Mouse (Mus musculus): Measurements from ENCODE around the gene Farsb. TPM values are rescaled to one million over a fixed set of nuclear protein-coding genes. Genes with fewer than 3 reads are reported as not detected.
"Not testable (repeated sequence)": the region's sequence is repeated elsewhere in the genome, so short reads cannot be mapped to it uniquely, and the experiment has no call there.

Gene Farsb
- polyA plus RNA-seq, 1 experiment from 2014 or later: 89.4 TPM

DNA sequence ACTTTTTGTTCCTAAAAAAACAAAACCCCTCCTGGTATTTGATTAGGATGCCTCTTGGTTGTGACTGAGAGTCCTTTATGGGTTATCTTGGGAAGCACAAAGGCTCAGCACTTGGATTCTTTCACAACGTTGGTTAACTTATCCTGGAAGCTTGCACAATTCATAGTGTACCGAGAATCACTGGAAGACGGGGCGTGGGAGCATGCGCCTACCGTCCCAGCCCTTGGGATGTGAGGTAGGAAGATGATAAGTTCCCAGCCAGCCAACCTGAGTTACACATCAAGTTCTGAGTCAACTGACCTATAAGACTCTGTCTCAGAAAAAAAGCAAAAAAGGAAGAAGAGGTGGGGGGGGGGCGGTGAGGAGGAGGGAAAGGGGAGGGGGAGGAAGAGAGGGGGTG is 30.2 kb upstream of the Farsb start:
- no peaks in the 10 kb centered on the region for H3K4me1 ChIP-seq (replicated peaks)
- no peaks in the 10 kb centered on the region for H3K9me3 ChIP-seq (replicated peaks)
- no peaks in the 10 kb centered on the region for H3K36me3 ChIP-seq
- 82% methylated on average over 7 of the region's 7 CpGs for WGBS
- no peak overlapping the region for H3K4me3 ChIP-seq
- no peaks in the 10 kb centered on the region for H3K27me3 ChIP-seq
- no peak overlapping the region for H3K9ac ChIP-seq
- no peak overlapping the region for H3K4me2 ChIP-seq
- ATAC-seq (replicated peaks; ENCODE audit: insufficient number of reproducible peaks, insufficient read depth, low FRiP score, low read depth): no peak
- H3K27ac ChIP-seq: no peak overlapping the region

DNA sequence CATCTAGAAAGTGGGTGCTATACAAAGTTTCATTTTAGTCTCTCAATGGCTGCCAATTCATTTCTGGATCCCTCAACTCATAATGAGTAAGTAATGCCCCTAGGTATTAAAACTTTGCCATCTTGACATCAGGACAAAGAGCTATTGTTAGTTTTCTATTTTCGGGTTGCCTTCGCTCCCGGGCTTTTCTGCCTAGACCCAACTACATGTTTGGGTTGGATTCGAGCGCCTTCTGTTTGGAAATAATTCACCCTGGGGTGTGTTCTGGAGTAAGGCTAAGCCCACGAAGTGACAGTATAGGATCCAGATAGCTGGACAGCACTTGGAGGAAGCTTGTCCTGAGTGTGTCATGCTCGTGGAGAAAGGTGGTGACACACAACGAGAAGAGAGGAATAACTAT is 24.1 kb upstream of the Farsb start:
- WGBS: 69% methylated on average over 8 of the region's 8 CpGs
- H3K9ac ChIP-seq: no peak overlapping the region
- no peak for ATAC-seq (replicated peaks; ENCODE audit: insufficient number of reproducible peaks, insufficient read depth, low FRiP score, low read depth)
- H3K4me3 ChIP-seq: no peak overlapping the region
- no peak overlapping the region for H3K4me2 ChIP-seq
- H3K27me3 ChIP-seq: peaks cover 23% of the 10 kb centered on the region
- H3K9me3 ChIP-seq (replicated peaks): no peaks in the 10 kb centered on the region
- no peaks in the 10 kb centered on the region for H3K36me3 ChIP-seq
- peaks cover 5% of the 10 kb centered on the region for H3K4me1 ChIP-seq (replicated peaks)
- no peak overlapping the region for H3K27ac ChIP-seq

- Histone ChIP-seq H3K4me2 (peak within 1 kb of the TSS; percentile 67), H3K9me3 (replicated peaks) (no peaks in the 10 kb centered on the region), H3K4me1 (replicated peaks) (peaks cover 5% of the 10 kb centered on the region), H3K27ac (no peak within 1 kb of the TSS), H3K36me3 (no peaks in the 10 kb centered on the region), H3K9ac (no peak within 1 kb of the TSS), H3K27me3 (peaks cover 23% of the 10 kb centered on the region), H3K4me3 (peak within 1 kb of the TSS; percentile 39)
- ATAC-seq (replicated peaks; ENCODE audit: insufficient number of reproducible peaks, insufficient read depth, low FRiP score, low read depth): 0 out of 2 replicates have a peak, but pooled peaks have one; percentile 43
- 2% methylated on average over 25 of the region's 25 CpGs for WGBS
These were observed 23.0 kb upstream of the Farsb start, which contains the start of gene BC035947 for GRCm38 (mm10) chr1:78511621-78512160. Gene BC035947 (minus strand): TSS chr1:78512158.

- Histone ChIP-seq H3K9ac (no peak within 1 kb of the TSS), H3K4me1 (replicated peaks) (peaks cover 5% of the 10 kb centered on the region), H3K36me3 (no peaks in the 10 kb centered on the region), H3K9me3 (replicated peaks) (no peaks in the 10 kb centered on the region), H3K27me3 (peaks cover 23% of the 10 kb centered on the region), H3K4me3 (peak within 1 kb of the TSS; percentile 39), H3K4me2 (peak within 1 kb of the TSS; percentile 67), H3K27ac (no peak within 1 kb of the TSS)
- ATAC-seq (replicated peaks; ENCODE audit: insufficient number of reproducible peaks, insufficient read depth, low FRiP score, low read depth): no peak
- 57% methylated on average over 5 of the region's 5 CpGs for WGBS
These were observed 22.2 kb upstream of the Farsb start, which contains the start of gene Mogat1 for GRCm38 (mm10) chr1:78510862-78511261. Gene Mogat1 (plus strand): TSS chr1:78510991.

GRCm38 (mm10) chr1:78507137-78507536 is 18.4 kb upstream of the Farsb start:
- WGBS: 33% methylated on average over 1 of the region's 1 CpGs
- Histone ChIP-seq H3K36me3 (no peaks in the 10 kb centered on the region), H3K27me3 (peaks cover 23% of the 10 kb centered on the region), H3K4me2 (no peak overlapping the region), H3K9me3 (replicated peaks) (no peaks in the 10 kb centered on the region), H3K9ac (no peak overlapping the region), H3K4me3 (no peak overlapping the region), H3K27ac (no peak overlapping the region), H3K4me1 (replicated peaks) (peaks cover 5% of the 10 kb centered on the region)
- ATAC-seq (replicated peaks; ENCODE audit: insufficient number of reproducible peaks, insufficient read depth, low FRiP score, low read depth): no peak

- Histone ChIP-seq H3K27ac (no peak overlapping the region), H3K4me2 (no peak overlapping the region), H3K36me3 (no peaks in the 10 kb centered on the region), H3K9me3 (replicated peaks) (no peaks in the 10 kb centered on the region), H3K9ac (no peak overlapping the region), H3K27me3 (no peaks in the 10 kb centered on the region), H3K4me1 (replicated peaks) (no peaks in the 10 kb centered on the region), H3K4me3 (no peak overlapping the region)
- ATAC-seq (replicated peaks; ENCODE audit: insufficient number of reproducible peaks, insufficient read depth, low FRiP score, low read depth): no peak
- 83% methylated on average over 6 of the region's 6 CpGs for WGBS
These were observed 13.8 kb upstream of the Farsb start for GRCm38 (mm10) chr1:78502527-78502926.

- H3K4me3 ChIP-seq; H3K36me3 ChIP-seq; H3K27ac ChIP-seq; H3K27me3 ChIP-seq; H3K4me2 ChIP-seq; H3K4me1 ChIP-seq (replicated peaks); H3K9me3 ChIP-seq (replicated peaks); ATAC-seq (replicated peaks; ENCODE audit: insufficient number of reproducible peaks, insufficient read depth, low FRiP score, low read depth); H3K9ac ChIP-seq: not testable (repeated sequence)
- 87% methylated on average over 12 of the region's 12 CpGs for WGBS
These were observed 13.2 kb upstream of the Farsb start for GRCm38 (mm10) chr1:78501856-78502255.

- 83% methylated on average over 16 of the region's 16 CpGs for WGBS
- H3K9me3 ChIP-seq (replicated peaks): no peaks in the 10 kb centered on the region
- no peaks in the 10 kb centered on the region for H3K4me1 ChIP-seq (replicated peaks)
These were observed 12.3 kb upstream of the Farsb start for GRCm38 (mm10) chr1:78501036-78501435.

DNA sequence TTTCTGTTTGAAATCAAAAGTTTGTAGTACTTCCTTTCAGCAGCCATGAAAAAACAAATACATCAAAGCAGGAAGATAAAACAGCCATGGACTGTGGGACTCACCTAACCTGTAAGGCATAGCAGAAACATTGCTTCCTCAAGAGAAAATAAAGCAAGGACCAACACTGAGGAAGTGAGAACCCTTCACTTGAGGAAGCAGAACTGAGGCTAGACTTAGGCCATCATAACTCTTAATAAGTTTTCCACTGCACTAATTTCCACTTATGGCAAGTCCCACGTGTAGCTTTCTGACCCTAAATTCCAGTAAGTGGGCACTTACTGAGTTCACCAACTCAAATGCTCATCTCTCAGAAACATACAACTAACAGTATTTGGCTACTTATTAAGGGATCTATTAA is 1.4 kb upstream of the Farsb start:
- H3K4me2 ChIP-seq: no peak overlapping the region
- H3K4me1 ChIP-seq (replicated peaks): peaks cover 19% of the 10 kb centered on the region
- H3K9ac ChIP-seq: no peak overlapping the region
- H3K4me3 ChIP-seq: no peak overlapping the region; the same call in 1 of the 2 replicates
- H3K36me3 ChIP-seq: no peaks in the 10 kb centered on the region
- ATAC-seq (replicated peaks; ENCODE audit: insufficient number of reproducible peaks, insufficient read depth, low FRiP score, low read depth): no peak
- H3K27me3 ChIP-seq: no peaks in the 10 kb centered on the region
- H3K27ac ChIP-seq: no peak overlapping the region
- 70% methylated on average over 1 of the region's 1 CpGs for WGBS
- no peaks in the 10 kb centered on the region for H3K9me3 ChIP-seq (replicated peaks)

More at GRCm38 (mm10) chr1:78501036-78501435, 12.3 kb upstream of the Farsb start:
- Histone ChIP-seq H3K36me3 (no peaks in the 10 kb centered on the region), H3K27ac (no peak overlapping the region), H3K4me2 (no peak overlapping the region), H3K4me3 (no peak overlapping the region), H3K9ac (no peak overlapping the region), H3K27me3 (no peaks in the 10 kb centered on the region)
- no peak for ATAC-seq (replicated peaks; ENCODE audit: insufficient number of reproducible peaks, insufficient read depth, low FRiP score, low read depth)

GRCm38 (mm10) chr1:78488427-78488751 is 308 bp downstream of the Farsb start:
- ATAC-seq (replicated peaks; ENCODE audit: insufficient number of reproducible peaks, insufficient read depth, low FRiP score, low read depth): no peak; the same call in 1 of the 2 replicates
- Histone ChIP-seq H3K27ac (peak overlapping the region; percentile 54), H3K27me3 (no peaks in the 10 kb centered on the region), H3K4me2 (peak overlapping the region; percentile 84), H3K4me3 (peak overlapping the region; percentile 93), H3K9ac (peak overlapping the region; percentile 89), H3K9me3 (replicated peaks) (no peaks in the 10 kb centered on the region), H3K36me3 (no peaks in the 10 kb centered on the region), H3K4me1 (replicated peaks) (peaks cover 19% of the 10 kb centered on the region)
- WGBS: under 1% methylated on average over 28 of the region's 28 CpGs

DNA sequence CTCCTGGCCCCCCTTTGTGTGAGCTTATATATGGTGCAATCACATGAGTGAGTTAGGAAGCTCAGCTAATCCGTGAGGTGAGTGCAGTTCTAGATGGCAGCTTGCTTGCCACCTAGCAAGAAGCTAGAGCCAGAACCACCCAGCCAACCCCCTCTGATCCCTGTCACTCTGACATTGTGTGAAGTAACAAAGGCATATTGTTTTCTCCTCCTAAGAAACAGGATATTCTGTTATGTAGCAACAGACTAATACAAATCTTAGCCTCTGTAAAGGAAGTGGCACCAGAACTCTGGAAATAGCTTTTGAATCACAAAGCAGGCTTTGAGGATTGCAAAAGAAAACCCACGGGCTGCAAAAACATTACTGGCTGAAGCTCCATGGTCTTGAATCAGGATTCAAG is 4.3 kb downstream of the Farsb start:
- ATAC-seq (replicated peaks; ENCODE audit: insufficient number of reproducible peaks, insufficient read depth, low FRiP score, low read depth): no peak
- Histone ChIP-seq H3K27me3 (no peaks in the 10 kb centered on the region), H3K4me2 (no peak overlapping the region), H3K27ac (no peak overlapping the region), H3K9ac (no peak overlapping the region), H3K4me3 (no peak overlapping the region), H3K4me1 (replicated peaks) (peaks cover 15% of the 10 kb centered on the region), H3K36me3 (peaks cover 15% of the 10 kb centered on the region; the same call in 1 of the 2 replicates), H3K9me3 (replicated peaks) (no peaks in the 10 kb centered on the region)
- 58% methylated on average over 2 of the region's 2 CpGs for WGBS

DNA sequence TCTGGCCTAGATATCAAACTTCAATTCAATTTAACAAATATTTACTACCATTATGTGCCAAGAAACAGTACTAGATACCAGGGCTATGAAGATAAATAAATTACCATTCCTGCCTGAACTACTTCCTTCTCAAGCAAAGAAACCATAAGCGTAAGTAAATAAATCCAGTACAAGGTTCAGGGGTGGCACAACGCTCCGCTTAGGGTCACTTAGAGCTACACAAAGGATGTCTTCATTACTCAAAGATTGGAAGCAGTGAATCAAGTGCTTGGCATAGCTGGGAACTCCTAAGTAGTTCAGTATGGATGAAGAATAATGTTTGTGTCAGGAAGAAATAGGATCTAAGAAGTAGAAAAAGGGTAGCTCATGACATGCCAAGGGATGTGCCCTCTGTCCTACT is 5.3 kb downstream of the Farsb start:
- Histone ChIP-seq H3K9ac (no peak overlapping the region), H3K9me3 (replicated peaks) (no peaks in the 10 kb centered on the region), H3K4me2 (no peak overlapping the region), H3K36me3 (peaks cover 25% of the 10 kb centered on the region; the same call in 1 of the 2 replicates), H3K27me3 (no peaks in the 10 kb centered on the region), H3K4me1 (replicated peaks) (peaks cover 15% of the 10 kb centered on the region), H3K4me3 (no peak overlapping the region), H3K27ac (no peak overlapping the region)
- no peak for ATAC-seq (replicated peaks; ENCODE audit: insufficient number of reproducible peaks, insufficient read depth, low FRiP score, low read depth)
- WGBS: 91% methylated on average over 3 of the region's 3 CpGs

Data from heart, embryonic 15.5 days (tissue).